Mouse (Mus musculus) cerebellum, adult (tissue): ENCODE data around the gene Matn3.

Source experiments
- ATAC-seq: cut with Nextera tagmentation; 2 replicates; pipeline ENCODE4 v1.9.2; 2017; ENCODE audit warnings: mild to moderate bottlenecking, moderate library complexity, mixed read lengths; ENCODE audit not compliant: insufficient number of reproducible peaks, low FRiP score, low TSS enrichment

Matn3 gene

DNA sequence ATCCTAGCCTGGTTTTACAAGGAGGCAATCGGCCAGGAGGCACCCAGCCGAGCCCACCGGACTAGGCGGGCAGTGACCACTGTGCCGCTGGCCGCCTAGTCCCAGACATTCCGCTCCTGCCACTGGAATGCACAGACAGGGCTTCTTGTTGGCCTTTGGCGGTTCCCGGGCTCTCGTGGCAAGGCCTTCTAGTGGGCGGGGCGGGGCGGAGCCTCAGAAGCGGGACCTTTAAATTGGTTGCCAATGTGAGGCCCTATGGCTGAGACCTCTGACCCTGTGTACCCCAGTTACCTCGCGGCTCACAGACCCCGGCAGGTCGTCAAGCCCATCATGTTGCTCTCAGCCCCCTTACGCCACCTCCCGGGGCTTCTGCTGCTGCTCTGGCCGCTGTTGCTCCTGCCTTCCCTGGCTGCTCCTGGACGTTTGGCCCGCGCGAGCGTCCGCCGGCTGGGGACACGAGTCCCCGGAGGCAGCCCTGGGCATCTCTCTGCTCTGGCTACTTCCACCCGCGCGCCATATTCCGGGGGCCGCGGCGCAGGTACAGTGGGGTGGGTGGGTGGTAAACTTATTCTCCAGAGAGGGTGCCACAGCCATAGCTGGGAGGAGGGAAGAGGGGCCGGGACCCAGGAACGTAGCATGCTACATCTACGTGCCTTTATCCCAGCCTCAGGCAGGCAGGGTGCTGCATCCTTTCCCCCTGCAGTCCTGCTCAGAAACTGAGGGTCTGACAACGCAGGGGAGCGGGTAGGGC lies at the start of gene Matn3:
Matn3 (plus strand) TSS at position 216 of the 751 bp plus-strand sequence.
- ATAC-seq, result peak; percentile 45; the same call in 1 of the 2 replicates

DNA sequence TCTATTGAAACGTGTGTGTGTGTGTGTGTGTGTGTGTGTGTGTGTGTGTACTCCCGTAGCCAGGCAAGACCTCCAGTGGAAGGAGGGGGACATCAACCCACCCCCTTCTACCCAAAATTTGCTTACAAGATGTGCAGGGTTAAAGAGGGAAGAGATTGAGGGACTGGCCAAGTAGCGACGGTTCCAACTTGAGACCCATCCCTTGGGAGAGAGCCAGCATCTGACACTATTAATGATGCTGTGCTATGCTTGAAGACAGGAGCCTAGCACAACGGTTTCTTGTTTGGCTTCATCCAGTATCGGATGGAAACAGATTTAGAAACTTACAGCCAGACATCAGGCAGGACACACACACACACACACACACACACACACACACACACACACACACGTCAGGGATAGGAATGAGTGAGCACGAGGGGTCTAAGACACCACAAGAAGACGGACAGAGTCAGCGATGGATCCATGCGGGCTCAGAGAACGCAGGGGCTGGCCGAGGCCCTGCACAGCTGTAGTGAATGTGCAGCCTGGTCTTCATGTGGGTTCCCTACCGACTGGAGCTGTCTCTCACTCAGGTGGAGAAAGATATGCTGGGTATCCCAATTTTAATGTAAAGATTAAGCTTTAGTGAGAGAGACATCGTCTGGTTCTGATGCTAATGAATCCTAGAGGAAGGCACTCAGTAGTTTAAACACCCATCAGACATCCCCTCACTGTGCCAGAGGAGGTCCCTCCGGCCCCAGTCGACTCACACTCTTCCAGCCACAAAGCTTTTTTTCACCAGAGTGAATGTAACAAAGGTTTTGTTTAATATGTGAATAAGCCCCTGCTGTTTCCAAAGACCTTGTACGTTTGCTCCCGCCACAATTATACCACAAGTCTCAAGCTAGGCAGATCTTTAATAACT lies 48.6 kb upstream of the Matn3 start:
- ATAC-seq, result no peak

DNA sequence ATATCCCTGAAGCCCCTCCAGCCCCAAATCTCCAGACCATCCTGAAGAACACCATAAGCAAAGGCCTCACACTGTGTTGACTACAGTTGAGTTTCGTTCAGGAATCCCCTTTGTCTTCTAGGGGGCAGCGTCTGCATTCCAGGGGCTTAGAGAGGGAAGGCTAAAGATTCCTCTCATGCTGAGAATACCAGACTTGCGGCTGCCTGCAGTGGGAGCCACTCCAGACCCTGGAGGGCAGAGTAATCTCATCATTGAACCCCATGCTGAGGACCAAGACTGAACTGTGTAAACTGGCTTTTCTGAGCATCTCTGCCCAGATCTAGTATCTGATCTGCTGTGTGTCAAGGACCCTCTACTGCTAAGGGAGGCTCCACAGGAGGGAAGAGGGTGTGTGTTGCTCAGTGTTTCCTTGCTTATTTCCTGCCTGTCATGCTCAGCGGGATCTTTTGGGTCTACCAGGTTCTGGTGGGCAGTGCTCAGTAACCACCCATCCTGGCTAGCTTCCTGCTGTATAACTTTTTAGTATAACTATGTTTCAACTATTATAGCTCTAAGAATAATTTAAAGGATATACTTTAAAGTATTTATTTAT lies 47.5 kb upstream of the Matn3 start:
- no peak for ATAC-seq

GRCm38 (mm10) chr12:8900919-8901663 lies 46.6 kb upstream of the Matn3 start:
- no peak for ATAC-seq

DNA sequence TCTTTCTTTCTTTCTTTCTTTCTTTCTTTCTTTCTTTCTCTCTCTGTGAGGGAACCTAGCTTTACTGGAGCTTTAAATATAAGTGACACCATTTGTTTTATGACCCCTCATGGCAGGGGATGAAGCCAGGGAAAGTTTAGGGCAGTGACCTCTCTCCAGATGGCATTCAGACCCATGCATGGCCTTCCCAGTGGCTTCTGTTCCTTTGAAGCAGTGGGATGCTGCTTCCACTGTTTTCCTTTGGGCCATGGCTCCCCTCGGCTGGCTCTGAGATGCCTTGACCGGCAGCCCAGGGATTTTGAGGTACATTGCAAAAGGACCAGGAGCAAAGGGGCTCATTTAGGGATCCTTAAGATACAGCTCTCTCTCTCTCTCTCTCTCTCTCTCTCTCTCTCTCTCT lies 45.8 kb upstream of the Matn3 start:
- ATAC-seq, result no peak

DNA sequence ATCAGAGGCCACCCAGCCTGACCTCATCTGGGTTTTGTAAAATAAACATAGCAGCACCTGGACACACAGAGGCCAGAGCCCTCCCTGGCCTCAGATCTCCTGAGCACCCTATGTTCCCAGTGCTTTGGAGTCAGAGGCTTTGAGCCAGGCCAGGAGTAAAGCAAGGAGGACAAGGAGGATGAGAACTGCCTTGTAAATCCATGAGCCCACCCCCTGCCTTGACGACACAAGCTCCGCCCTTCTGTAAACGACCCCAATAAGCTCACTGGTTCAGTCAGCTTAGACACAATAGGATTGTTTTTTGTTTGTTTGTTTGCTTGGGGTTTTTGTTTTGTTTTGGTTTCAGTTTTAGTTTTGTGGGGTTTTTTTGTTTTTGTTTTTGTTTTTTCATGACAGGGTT lies 45.2 kb upstream of the Matn3 start:
- ATAC-seq, result no peak

- no peak for ATAC-seq
Observed at GRCm38 (mm10) chr12:8912860-8913685, 34.7 kb upstream of the Matn3 start.

DNA sequence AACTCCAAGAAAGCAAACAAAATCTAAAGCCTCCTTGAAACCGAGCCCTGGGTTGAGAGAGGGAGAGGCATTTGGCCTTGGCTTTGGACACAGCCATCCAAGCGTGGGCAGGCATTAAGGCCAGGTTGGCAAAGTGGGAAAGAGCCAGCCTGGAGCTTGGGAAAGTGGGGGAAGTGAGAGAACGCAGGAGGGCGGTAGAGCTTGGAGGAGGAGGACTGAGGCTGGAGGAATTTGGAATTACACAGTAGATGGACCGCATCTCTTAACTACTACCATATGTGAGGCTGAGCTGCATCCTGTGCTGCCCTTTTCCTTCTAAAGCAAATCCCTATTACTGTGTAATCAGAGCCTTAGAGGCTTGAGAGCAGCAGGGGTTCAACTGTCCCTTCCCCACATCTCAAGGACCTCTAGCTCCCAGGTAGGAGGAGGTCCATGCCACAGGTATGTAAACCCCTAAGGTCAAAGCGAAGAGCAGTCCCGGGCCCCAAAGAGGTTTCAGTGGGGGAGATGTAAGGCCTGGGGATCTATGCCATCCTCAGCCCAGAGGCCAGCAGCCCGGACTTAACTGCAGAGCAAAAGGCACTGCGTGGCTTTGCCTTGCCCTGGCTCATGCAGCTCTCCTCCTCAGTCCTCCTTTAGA lies 33.9 kb upstream of the Matn3 start:
- peak; percentile 81 for ATAC-seq

GRCm38 (mm10) chr12:8916378-8916777 lies 31.4 kb upstream of the Matn3 start:
- ATAC-seq, result 0 out of 2 replicates have a peak, but pooled peaks have one; percentile 22

DNA sequence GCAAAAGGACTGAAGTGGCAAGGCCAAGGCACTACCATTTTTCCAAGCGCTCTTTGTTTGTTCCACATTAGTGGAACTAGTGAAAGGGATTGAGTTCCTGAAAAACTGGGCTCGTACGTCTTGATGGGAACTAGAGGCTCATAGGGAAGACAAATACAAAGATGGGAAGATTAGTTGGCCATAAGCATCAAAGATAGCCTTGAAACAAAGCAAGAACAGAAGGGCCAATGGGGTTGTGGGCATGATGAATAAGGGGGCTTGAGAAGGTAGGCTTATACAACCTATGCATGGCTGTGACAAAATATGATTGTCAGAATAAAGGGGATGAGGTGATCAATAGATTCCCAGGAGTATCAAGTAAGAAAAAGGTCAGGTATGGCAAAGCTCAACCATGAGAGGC lies 28.5 kb upstream of the Matn3 start:
- ATAC-seq, result no peak

DNA sequence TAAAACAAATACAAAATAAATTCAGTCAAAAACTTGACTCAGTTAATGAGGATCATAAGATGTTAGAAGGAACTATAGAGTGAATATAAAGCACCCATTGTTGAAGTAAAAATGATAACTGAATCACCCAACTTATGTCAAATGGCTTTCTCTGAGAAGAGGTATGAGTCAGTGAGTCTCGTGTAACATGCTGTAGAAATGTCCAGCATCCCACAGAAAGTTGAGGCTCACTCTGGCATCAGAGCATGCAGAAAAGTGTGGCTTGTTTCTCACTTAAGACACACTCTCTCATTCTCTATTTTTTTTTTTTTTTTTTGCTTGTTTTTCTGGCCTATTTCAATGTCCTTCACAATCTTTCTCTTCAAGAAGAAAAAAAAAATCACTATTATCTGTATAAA lies 26.7 kb upstream of the Matn3 start:
- no peak for ATAC-seq

DNA sequence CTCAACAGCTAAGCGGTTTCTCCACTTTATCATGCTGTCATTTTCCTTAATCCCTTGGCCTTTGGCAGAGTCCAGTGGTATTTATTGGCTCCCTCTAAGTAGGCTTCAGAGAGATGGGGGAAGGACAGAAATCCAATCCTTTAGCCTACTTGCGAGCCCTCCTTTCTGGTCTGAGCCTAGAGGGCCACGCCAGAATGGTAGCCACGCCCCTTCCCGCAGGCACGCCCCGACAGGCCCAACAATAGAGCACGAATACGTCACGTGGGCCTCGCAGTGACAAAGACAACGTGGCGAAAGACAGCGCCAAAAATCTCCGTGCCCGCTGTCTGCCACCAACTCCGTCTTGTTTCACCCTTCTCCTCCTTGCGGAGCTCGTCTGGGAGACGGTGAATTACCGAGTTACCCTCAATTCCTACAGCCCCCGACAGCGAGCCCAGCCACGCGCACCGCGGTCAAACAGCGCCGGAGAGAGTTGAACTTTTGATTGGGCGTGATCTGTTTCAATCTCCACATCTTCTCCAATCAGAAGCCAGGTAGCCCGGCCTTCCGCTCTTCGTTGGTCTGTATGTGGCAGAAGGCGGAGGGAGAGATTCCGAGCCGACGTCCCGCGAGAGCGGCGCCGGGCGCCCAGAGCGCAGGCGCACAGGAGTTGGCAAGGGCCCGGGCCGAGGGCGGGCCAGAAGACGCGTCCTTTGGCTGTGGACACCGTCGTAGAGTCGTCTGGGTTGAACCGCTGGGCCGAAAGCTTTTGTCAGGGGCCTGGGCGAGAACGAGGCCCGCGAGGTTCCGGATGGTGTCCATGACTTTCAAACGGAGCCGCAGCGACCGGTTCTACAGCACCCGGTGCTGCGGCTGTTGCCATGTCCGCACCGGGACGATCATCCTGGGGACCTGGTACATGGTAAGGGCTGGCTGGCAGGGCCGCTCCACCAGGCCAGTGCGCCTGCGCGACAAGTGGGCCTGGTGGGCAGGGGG lies 26.0 kb upstream of the Matn3 start, which contains the start of gene Laptm4a:
Laptm4a (plus strand) TSS at position 271 of the 975 bp plus-strand sequence.
- ATAC-seq, result peak; percentile 98

DNA sequence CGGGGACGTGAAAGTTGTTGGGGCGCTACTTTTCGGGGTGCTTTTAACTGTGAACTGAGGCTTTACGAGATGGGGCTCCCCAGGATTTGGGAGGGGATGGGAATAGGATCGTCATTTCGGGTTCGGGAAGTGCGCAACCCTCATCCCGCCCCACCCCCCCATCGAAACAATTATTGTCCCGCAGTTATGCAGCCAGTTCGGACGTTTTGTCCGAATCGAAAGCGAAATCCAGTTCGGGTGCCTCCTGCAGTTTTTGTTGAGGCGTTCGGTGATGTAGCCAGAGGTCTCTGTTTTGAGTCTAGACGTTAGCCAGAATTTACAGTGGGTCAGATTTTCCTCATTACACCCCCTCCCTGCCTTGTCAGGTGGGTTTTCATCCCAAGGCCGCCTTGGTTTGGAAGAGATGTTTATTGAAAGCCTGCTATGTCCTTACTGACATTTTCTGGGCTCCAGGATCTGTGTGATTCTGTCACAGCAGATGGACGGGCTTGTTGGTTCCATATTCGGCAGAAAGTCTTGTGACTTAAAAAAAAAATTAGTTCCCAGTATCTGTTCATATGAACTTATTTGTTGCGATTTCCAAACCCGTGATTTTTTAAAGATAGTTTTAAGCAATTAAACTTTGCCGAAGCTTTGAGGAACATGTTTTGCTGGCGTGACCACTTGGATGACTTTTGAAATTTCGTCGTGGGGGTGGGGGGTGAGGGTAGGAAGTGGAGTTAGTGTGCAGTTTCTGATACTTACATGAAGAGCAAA lies 25.2 kb upstream of the Matn3 start:
- ATAC-seq, result no peak

DNA sequence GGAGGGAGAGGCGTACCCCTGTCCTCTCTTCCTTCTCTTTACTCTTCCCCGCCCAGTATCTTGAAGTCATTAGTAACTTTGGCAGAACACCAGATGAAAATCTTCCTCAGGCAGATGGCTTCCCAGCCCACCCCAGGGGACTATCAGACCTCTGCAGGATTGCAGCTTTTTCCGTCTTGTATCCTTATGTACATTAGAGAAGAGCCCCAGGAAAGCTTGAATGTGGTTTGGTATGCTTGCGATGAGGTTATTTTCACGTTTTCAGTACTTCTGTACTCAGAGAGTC lies 24.7 kb upstream of the Matn3 start:
- no peak for ATAC-seq

DNA sequence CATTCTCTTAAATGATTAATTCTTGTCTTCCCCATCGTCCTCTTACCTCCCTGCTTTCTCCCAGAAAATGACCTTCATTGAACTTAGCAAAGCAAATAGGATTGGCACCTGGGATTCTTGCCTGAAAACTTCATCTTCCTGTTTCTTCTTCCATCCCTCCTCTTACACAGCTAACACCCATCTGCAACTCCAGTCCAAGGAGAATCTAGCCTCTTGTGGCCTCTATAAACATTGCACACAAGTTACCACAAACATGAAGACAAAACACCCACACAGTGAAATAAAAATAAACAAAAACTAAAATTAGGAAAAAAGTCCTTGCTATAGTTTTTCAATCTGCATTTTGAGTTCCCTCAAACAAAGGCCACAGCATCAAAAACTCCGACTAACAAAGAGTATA lies 24.1 kb upstream of the Matn3 start:
- ATAC-seq, result no peak

DNA sequence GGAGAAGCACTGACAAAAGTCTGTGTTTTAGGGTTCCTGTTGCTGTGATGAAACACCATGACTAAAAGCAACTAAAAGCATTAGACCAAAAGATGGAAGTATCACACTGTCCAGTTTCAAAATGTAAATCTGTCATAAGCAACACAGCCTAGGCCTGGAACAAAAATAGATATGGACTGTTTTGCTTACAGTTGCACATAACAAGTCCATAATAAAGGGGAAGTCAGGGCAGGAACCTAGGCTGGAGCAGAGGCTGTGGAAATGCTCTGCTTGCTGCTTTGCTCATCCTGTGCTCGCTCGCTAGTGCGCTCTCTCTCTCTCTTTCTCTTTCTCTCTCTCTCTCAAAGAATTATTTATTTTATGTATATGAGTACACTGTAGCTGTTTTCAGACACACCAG lies 20.1 kb upstream of the Matn3 start:
- ATAC-seq, result no peak

- ATAC-seq, result no peak
Observed at GRCm38 (mm10) chr12:8928766-8929165, 19.0 kb upstream of the Matn3 start.
